In the genomic region with DNA sequence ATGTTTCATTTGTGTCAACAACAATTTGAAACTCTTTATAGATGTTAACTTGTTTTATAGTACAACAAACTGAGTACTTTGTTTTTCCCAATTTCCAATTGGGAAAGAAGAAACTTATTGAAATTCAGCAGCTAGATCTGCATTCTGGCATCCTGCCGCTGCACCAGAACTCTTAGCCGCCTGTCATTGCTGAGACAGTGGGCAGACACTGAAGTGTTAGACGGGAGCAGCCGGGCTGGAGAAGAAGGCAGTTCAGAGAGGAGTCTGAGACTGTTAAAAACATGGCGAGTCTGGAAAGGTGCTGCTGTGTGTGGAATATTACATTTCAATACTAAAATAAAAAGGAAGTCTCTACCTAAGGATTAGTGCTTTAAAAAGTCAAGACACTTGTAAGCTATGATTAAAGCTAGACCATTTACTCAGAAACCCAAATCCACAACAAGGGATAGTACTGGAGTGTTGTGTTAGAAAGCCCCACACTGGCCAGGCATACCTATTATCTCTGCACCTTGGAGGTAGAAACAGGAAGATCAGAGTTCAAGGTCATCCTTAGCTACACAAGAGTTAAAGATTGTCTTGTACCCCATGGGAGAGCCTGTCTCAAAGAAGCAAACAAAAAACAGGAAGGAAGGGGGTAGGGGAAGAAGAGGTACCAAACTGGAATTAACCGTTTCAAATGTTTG, we compare ENCODE assay signal across 12 mouse cellular contexts. TPM values are rescaled to one million over a fixed set of nuclear protein-coding genes. Genes with fewer than 3 reads are reported as not detected.
DNase-seq lines count a peak whose midpoint lies in the region; ATAC-seq and TF ChIP-seq lines count a peak whose summit lies in the region.
"Had no signal": no experiment of that assay in that cellular context is flagged by ENCODE, and none has a peak within 500 bp of the region (broad histone marks: within the 10 kb centered on the region; RNA-seq: fewer than 3 reads in every experiment).

No protein-coding gene starts in this region.

- H3K4me1 ChIP-seq in midbrain, embryonic 15.5 days: peaks cover 13% of the 10 kb centered on the region
- H3K4me1 ChIP-seq in midbrain, embryonic 13.5 days (replicated peaks): peaks cover 20% of the 10 kb centered on the region
- H3K4me1 ChIP-seq in liver, embryonic 11.5 days (replicated peaks; ENCODE audit: control insufficient read depth, insufficient read depth, low read length): no peaks in the 10 kb centered on the region

- no peak overlapping the region for H3K4me3 ChIP-seq in midbrain, embryonic 15.5 days
- H3K4me3 ChIP-seq in midbrain, embryonic 13.5 days (replicated peaks): no peak overlapping the region
- no peak overlapping the region for H3K4me3 ChIP-seq in left cerebral cortex, adult 2 months
- no peak overlapping the region for H3K4me3 ChIP-seq in liver, embryonic 11.5 days (ENCODE audit: low read depth, low read length)

- 54% methylated on average over 6 of the region's 6 CpGs for WGBS in midbrain, embryonic 15.5 days
- WGBS in midbrain, embryonic 13.5 days: 63% methylated on average over 6 of the region's 6 CpGs
- 64% methylated on average over 6 of the region's 6 CpGs for WGBS in liver, embryonic 11.5 days

- no peaks in the 10 kb centered on the region for H3K9me3 ChIP-seq in midbrain, embryonic 15.5 days
- no peaks in the 10 kb centered on the region for H3K9me3 ChIP-seq in midbrain, embryonic 13.5 days
- H3K9me3 ChIP-seq in liver, embryonic 11.5 days (ENCODE audit: control insufficient read depth, low read length): no peaks in the 10 kb centered on the region

- no peaks in the 10 kb centered on the region for H3K36me3 ChIP-seq in midbrain, embryonic 15.5 days (replicated peaks)
- H3K36me3 ChIP-seq in midbrain, embryonic 13.5 days: no peaks in the 10 kb centered on the region
- 0 out of 2 replicates have a peak, but pooled peaks cover 2% of the 10 kb centered on the region for H3K36me3 ChIP-seq in splenic B cell, adult 2 months (ENCODE audit: control insufficient read depth, insufficient read depth, low read length, poor library complexity, severe bottlenecking)
- no peaks in the 10 kb centered on the region for H3K36me3 ChIP-seq in liver, embryonic 11.5 days (ENCODE audit: control insufficient read depth, insufficient read depth, low read length)

- TF ChIP-seq CTCF in left cerebral cortex, adult 2 months (IDR thresholded peaks at IDR 0.05): no peak; the same call in none of the 2 replicates

- ATAC-seq in frontal cortex, adult (ENCODE audit: low TSS enrichment): peak; percentile 53; the same call in 1 of the 2 replicates
- no peak for ATAC-seq in midbrain, embryonic 15.5 days (replicated peaks)
- no peak for ATAC-seq in midbrain, embryonic 13.5 days
- ATAC-seq in liver, embryonic 11.5 days (replicated peaks; ENCODE audit: low FRiP score): no peak

- H3K4me2 ChIP-seq in midbrain, embryonic 15.5 days: no peak overlapping the region
- H3K4me2 ChIP-seq in midbrain, embryonic 13.5 days (replicated peaks): no peak overlapping the region
- no peak overlapping the region for H3K4me2 ChIP-seq in liver, embryonic 11.5 days

- no peaks in the 10 kb centered on the region for H3K27me3 ChIP-seq in midbrain, embryonic 15.5 days (replicated peaks)
- H3K27me3 ChIP-seq in midbrain, embryonic 13.5 days: no peaks in the 10 kb centered on the region
- H3K27me3 ChIP-seq in splenic B cell, adult 2 months (ENCODE audit: control insufficient read depth, insufficient read depth, low read length, poor library complexity, severe bottlenecking): no peaks in the 10 kb centered on the region
- no peaks in the 10 kb centered on the region for H3K27me3 ChIP-seq in liver, embryonic 11.5 days (replicated peaks; ENCODE audit: control insufficient read depth, insufficient read depth, low read length)
- H3K27me3 ChIP-seq: CH12.LX had no signal

- H3K9ac ChIP-seq in midbrain, embryonic 15.5 days: no peak overlapping the region
- H3K9ac ChIP-seq in midbrain, embryonic 13.5 days (replicated peaks): no peak overlapping the region
- no peak overlapping the region for H3K9ac ChIP-seq in liver, embryonic 11.5 days (ENCODE audit: low read depth, low read length)

- DNase-seq in frontal cortex, postnatal 14 days (ENCODE audit: low spot score in 2 of 2): no peak
- peak; percentile 47 to 50 for DNase-seq in left cerebral cortex, adult 2 months (ENCODE audit: extremely low spot score in 1 of 2, low spot score in 2 of 2)
- peak; percentile 14 for DNase-seq in splenic B cell, adult 2 months (ENCODE audit: low read depth, low spot score)
- no peak for DNase-seq in liver, embryonic 11.5 days (ENCODE audit: low spot score)
- DNase-seq in gastrocnemius, adult 8-10 months (ENCODE audit: low spot score in 2 of 2): no peak
- DNase-seq: heart, postnatal 10 days; lung, adult 18-20 months had no signal

- H3K27ac ChIP-seq in midbrain, embryonic 15.5 days: 0 out of 2 replicates have a peak overlapping the region, but pooled peaks have one; percentile 45
- no peak overlapping the region for H3K27ac ChIP-seq in midbrain, embryonic 13.5 days
- H3K27ac ChIP-seq in left cerebral cortex, adult 2 months: peak overlapping the region; percentile 80
- H3K27ac ChIP-seq in liver, embryonic 11.5 days (ENCODE audit: low read depth, low read length): no peak overlapping the region
- H3K27ac ChIP-seq: kidney, postnatal 0 days had no signal

- intact Hi-C loops in left cerebral cortex, adult 2 months (cut with DNase I): loop anchor here (5.0 kb wide), 2 partner anchors 110 to 130 kb away; a partner anchor contains a TSS

RNA-seq across cellular contexts. Expression of a gene that starts 46.3 kb away (rescaled TPM):
- 4.7 and 5.9 TPM in 2 replicates for polyA plus RNA-seq in midbrain, embryonic 15.5 days (2015; fragmentation: Nextera tagmentation; extraction: Ambion mirVana)
- polyA plus RNA-seq in midbrain, embryonic 13.5 days (2015; fragmentation: Nextera tagmentation; extraction: Ambion mirVana): 2.7 and 3.5 TPM in 2 replicates
- 10 to 100 TPM; 14.1 to 18.6 TPM for total RNA-seq in left cerebral cortex, adult 2 months (2021)
- 14.6 and 17.0 TPM in 2 replicates for polyA plus RNA-seq in liver, embryonic 11.5 days (2014; fragmentation: Nextera tagmentation; extraction: Ambion mirVana)
- 10 to 100 TPM; 10.5 to 22.2 (median 13.8) TPM for total RNA-seq in gastrocnemius, adult 8-10 months (2022)

Comparison
In these comparisons a context has a peak if more than half of its experiments do, and no peak if none do; other contexts are left out.
1. H3K27ac ChIP-seq: peak in midbrain, embryonic 15.5 days (single experiment) and left cerebral cortex, adult 2 months (single experiment); none in midbrain, embryonic 13.5 days (single experiment) and liver, embryonic 11.5 days (single experiment).
2. DNase-seq: peak in left cerebral cortex, adult 2 months (2 of 2) and splenic B cell, adult 2 months (single experiment); none in frontal cortex, postnatal 14 days (0 of 2), liver, embryonic 11.5 days (single experiment) and gastrocnemius, adult 8-10 months (0 of 2).